Mouse (Mus musculus) cerebellum, postnatal 4 days (tissue): Measurements from ENCODE around the gene Spns3.

Experiments
- DNase-seq, 2 experiments: peaks; one replicate each; pipeline ENCODE4 v3.0.0; 2022; ENCODE audit warnings: low spot score in 2 of 2, mixed read lengths in 1 of 2

Spns3 gene

DNA sequence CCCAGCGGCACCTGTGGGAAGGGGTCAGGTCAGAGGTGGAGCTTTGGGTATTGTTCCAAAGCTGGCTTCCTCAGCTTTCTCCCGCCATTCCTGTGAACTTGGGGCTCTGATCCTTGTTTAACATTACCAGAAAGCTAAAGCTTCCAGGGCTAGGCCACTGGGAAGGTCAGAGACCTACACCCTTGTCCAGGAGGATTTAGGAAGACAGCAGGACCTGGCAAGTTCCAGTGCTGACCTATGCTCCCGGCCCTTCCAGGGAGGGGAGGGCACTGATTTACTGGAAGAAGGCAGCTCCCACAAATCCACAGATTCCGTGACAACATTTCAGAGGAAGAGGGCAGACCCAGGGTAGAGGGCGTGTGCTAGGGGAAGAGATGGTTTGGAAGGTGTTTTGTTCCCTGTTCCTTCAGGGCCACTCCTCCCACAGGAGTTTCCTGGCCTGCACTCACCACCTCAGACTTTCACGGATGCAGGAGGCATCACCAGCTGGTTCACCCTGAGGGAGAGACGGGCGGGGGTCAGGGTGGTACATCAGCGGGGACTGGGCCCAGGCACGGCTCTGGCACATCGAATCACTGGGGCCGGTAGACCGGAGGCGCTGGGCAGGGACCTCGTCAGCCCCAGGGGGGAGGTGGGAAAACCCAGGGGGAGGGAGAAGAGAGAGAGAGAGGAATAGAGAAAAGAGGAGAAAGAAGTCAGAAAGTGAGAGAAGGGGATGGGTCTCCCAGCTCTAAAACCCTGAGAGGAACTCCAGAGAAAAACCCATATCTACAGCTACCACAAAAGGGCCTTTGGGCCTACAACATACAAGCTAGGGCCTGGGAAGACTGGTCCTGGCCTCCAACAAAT, 97.0 kb downstream of the Spns3 start:
- DNase-seq: no peak

DNA sequence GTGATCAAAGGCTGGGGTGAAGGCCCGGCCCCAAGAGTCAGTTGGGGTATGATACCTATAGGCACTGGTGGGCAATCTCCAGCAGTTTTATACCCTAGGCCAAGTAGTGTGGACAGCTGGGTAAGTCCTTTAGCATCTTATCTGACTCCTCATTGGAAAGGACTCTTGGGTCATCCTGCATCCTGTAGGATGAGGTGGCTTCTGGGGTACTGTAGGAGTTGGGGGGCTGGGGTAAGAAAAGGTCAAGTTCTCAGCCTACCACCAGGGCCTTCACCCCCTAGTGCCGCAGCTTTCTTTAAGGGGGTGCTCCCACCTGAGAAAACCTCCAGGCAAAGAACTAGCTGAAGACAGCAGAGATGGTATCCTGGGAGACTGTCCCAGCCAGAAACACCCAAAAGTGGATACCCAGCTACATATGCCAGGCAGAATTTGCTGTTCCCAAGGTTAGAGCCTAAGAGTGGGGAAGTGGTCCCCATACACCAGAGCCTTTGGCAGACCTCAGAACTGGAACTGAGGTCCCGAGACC, 98.1 kb downstream of the Spns3 start:
- DNase-seq: no peak

DNA sequence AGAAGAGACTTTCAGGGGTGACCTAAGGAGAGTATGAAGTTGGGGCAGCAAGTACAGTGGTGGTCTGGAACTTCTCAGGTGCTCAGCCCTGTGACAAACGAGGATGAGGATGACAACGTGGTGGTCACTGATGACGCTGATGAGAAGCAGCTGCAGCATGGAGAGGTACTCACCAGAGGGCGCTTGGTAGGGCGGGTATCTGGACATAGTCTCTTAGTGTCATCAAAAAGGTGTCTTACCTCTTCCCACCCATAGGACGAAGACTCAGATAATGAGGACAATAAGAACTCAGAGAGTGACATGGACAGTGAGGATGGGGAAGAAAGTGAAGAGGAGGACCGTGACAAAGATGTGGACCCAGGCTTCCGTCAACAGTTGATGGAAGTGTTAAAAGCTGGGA, 102.8 kb downstream of the Spns3 start:
- DNase-seq: no peak

DNA sequence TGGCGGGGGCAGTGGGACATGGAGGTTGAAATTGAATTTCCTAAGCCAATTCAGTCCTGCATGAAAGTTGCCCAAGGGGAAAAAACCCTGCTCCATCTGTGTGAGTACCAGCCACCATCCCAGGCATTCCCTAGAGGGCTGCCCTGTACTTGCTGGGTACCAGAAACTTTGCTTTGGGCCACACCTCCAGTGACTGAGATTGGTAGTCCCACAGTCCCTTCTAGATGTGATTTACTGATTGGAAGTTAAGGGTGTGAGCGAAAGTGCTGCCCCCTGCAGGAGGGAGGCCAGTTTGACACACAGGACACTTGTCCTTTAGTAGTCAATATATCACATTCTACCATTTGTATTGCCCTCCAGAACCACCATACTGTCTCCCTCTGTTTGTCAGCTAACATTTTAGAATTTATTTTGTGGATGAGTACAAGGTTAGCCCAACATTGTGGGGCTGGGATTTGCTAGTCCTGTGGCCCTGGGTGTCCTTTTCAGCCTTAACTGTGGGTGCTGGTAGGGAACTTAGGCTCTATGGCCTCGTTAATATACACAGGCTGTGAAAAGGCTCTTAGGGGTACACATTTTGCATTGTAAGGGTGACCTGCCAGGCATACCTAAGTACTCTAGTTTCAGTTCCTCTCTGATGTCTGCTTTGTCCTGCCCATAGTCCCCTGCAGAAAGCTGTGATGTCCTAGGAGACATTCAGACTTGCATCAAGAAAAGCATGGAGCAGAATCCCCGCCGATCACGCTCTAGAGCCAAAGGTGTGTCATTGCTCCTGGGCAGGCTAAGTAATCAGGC, 103.8 kb downstream of the Spns3 start:
- no peak for DNase-seq
